Mouse (Mus musculus): ENCODE results near the gene Cntn3. TPM values are rescaled to one million over a fixed set of nuclear protein-coding genes. Genes with fewer than 3 reads are reported as not detected.
"Not testable (repeated sequence)": the region's sequence is repeated elsewhere in the genome, so short reads cannot be mapped to it uniquely, and the experiment has no call there.

Gene Cntn3
- total RNA-seq (2021) = under 1 TPM; 0.05 to 0.08 TPM

- DNase-seq; intact Hi-C loops (cut with DNase I): not testable (repeated sequence)
Measured at GRCm38 (mm10) chr6:102573001-102573400, at the start of gene Cntn3. TSS of gene Cntn3 (minus strand) at chr6:102573101.

GRCm38 (mm10) chr6:102600773-102601172, 27.9 kb upstream of the Cntn3 start:
- intact Hi-C loops (cut with DNase I) = no loop called here
- no peak for DNase-seq

GRCm38 (mm10) chr6:102597756-102598155, 24.9 kb upstream of the Cntn3 start:
- intact Hi-C loops (cut with DNase I) = no loop called here
- DNase-seq = no peak

- no peak for DNase-seq
- intact Hi-C loops (cut with DNase I) = no loop called here
Measured at GRCm38 (mm10) chr6:102590151-102590550, 17.2 kb upstream of the Cntn3 start.

- intact Hi-C loops (cut with DNase I) = no loop called here
- DNase-seq = no peak
Measured at GRCm38 (mm10) chr6:102589311-102589710, 16.4 kb upstream of the Cntn3 start.

GRCm38 (mm10) chr6:102586056-102586455, 13.2 kb upstream of the Cntn3 start:
- intact Hi-C loops (cut with DNase I) = no loop called here

GRCm38 (mm10) chr6:102583578-102583977, 10.7 kb upstream of the Cntn3 start:
- intact Hi-C loops (cut with DNase I) = no loop called here
- no peak for DNase-seq

More at GRCm38 (mm10) chr6:102586056-102586455, 13.2 kb upstream of the Cntn3 start:
- no peak for DNase-seq

GRCm38 (mm10) chr6:102567496-102567895, 5.4 kb downstream of the Cntn3 start:
- DNase-seq = no peak
- intact Hi-C loops (cut with DNase I) = loop anchor here (10.0 kb wide), 1 partner anchor 393 kb away; no protein-coding TSS in a partner anchor

GRCm38 (mm10) chr6:102565228-102565627, 7.7 kb downstream of the Cntn3 start:
- no peak for DNase-seq
- intact Hi-C loops (cut with DNase I) = loop anchor here (10.0 kb wide), 1 partner anchor 390 kb away; no protein-coding TSS in a partner anchor

GRCm38 (mm10) chr6:102564011-102564731, 8.7 kb downstream of the Cntn3 start:
- intact Hi-C loops (cut with DNase I) = loop anchor here (10.0 kb wide), 1 partner anchor 389 kb away; no protein-coding TSS in a partner anchor
- peak; percentile 3 to 12 for DNase-seq

GRCm38 (mm10) chr6:102563431-102563830, 9.5 kb downstream of the Cntn3 start:
- DNase-seq = no peak
- intact Hi-C loops (cut with DNase I) = loop anchor here (10.0 kb wide), 1 partner anchor 389 kb away; no protein-coding TSS in a partner anchor

GRCm38 (mm10) chr6:102557521-102557920, 15.4 kb downstream of the Cntn3 start:
- DNase-seq = no peak
- intact Hi-C loops (cut with DNase I) = no loop called here

GRCm38 (mm10) chr6:102556497-102556896, 16.4 kb downstream of the Cntn3 start:
- intact Hi-C loops (cut with DNase I) = no loop called here
- DNase-seq = no peak

GRCm38 (mm10) chr6:102555814-102556437, 17.0 kb downstream of the Cntn3 start:
- DNase-seq = no peak
- intact Hi-C loops (cut with DNase I) = no loop called here

GRCm38 (mm10) chr6:102555067-102555657, 17.7 kb downstream of the Cntn3 start:
- intact Hi-C loops (cut with DNase I) = no loop called here
- DNase-seq = no peak

- intact Hi-C loops (cut with DNase I) = no loop called here
- no peak for DNase-seq
Measured at GRCm38 (mm10) chr6:102541633-102542412, 31.1 kb downstream of the Cntn3 start.

- intact Hi-C loops (cut with DNase I) = no loop called here
- no peak for DNase-seq
Measured at GRCm38 (mm10) chr6:102535599-102535998, 37.3 kb downstream of the Cntn3 start.

GRCm38 (mm10) chr6:102523037-102523436, 49.9 kb downstream of the Cntn3 start:
- no peak for DNase-seq
- intact Hi-C loops (cut with DNase I) = no loop called here

- no peak for DNase-seq
- intact Hi-C loops (cut with DNase I) = no loop called here
Measured at GRCm38 (mm10) chr6:102520977-102521376, 51.9 kb downstream of the Cntn3 start.

- intact Hi-C loops (cut with DNase I) = no loop called here
Measured at GRCm38 (mm10) chr6:102515231-102515630, 57.7 kb downstream of the Cntn3 start.

GRCm38 (mm10) chr6:102512085-102512484, 60.8 kb downstream of the Cntn3 start:
- DNase-seq = no peak
- intact Hi-C loops (cut with DNase I) = no loop called here

More at GRCm38 (mm10) chr6:102515231-102515630, 57.7 kb downstream of the Cntn3 start:
- no peak for DNase-seq
